Mouse (Mus musculus) CH12F3 (cell line): ENCODE measurements around the gene Gda.

ENCODE experiments used
- in situ Hi-C: fragments of 300-500 bp; cut with MboI; formaldehyde crosslinking; loops from 2 replicates; pipeline ENCODE4 v1.14.3; 2020; ENCODE audit warnings: low sequenced_read_pairs

Gene Gda

GRCm38 (mm10) chr19:21379195-21379594 is 94.0 kb downstream of the Gda start:
- in situ Hi-C loops: loop anchor here (10.0 kb wide), 1 partner anchor 366 kb away; no protein-coding TSS in a partner anchor

- in situ Hi-C loops: loop anchor here (10.0 kb wide), 1 partner anchor 368 kb away; no protein-coding TSS in a partner anchor
These were observed 96.6 kb downstream of the Gda start for GRCm38 (mm10) chr19:21376445-21377218.

GRCm38 (mm10) chr19:21373073-21373755 is 100.0 kb downstream of the Gda start:
- in situ Hi-C loops: loop anchor here (5.0 to 10.0 kb wide), 2 partner anchors 189 to 372 kb away; no protein-coding TSS in a partner anchor

GRCm38 (mm10) chr19:21372395-21373072 is 100.7 kb downstream of the Gda start:
- in situ Hi-C loops: loop anchor here (5.0 to 10.0 kb wide), 2 partner anchors 190 to 372 kb away; no protein-coding TSS in a partner anchor

GRCm38 (mm10) chr19:21371337-21371736 is 101.9 kb downstream of the Gda start:
- in situ Hi-C loops: loop anchor here (5.0 to 10.0 kb wide), 2 partner anchors 191 to 373 kb away; no protein-coding TSS in a partner anchor

GRCm38 (mm10) chr19:21370782-21371181 is 102.5 kb downstream of the Gda start:
- in situ Hi-C loops: loop anchor here (5.0 to 10.0 kb wide), 2 partner anchors 192 to 374 kb away; no protein-coding TSS in a partner anchor

- in situ Hi-C loops: no loop called here
These were observed 104.1 kb downstream of the Gda start for GRCm38 (mm10) chr19:21369175-21369574.

GRCm38 (mm10) chr19:21368595-21368994 is 104.7 kb downstream of the Gda start:
- in situ Hi-C loops: no loop called here

- in situ Hi-C loops: no loop called here
These were observed 115.5 kb downstream of the Gda start for GRCm38 (mm10) chr19:21357792-21358191.

- in situ Hi-C loops: no loop called here
These were observed 123.6 kb downstream of the Gda start for GRCm38 (mm10) chr19:21349634-21350033.

GRCm38 (mm10) chr19:21346646-21347045 is 126.6 kb downstream of the Gda start:
- in situ Hi-C loops: no loop called here
